Mouse (Mus musculus): ENCODE measurements around the gene Ccdc115. TPM values are rescaled to one million over a fixed set of nuclear protein-coding genes. Genes with fewer than 3 reads are reported as not detected.

Gene Ccdc115
- polyA plus RNA-seq, 1 experiment from 2014 or later = 78.3 TPM

DNA sequence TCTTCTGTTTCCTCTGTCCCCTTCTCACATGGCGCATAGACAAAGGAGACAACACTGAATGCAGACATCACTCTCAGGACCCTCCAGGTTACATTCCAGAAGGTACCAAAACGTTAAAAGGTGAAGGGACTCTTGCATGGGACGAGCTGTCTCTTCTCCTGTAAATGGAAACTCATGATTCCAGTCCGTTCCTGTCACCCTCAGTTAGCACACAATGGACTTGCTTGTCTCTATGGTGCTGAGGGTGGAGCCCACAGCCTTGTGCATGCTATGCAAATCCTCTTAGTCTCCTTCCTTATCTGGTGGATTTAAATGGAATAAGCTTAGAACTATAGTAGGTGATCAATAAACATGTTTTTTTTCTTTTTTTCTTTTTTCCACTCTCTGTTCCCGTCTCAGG, 30.3 kb upstream of the Ccdc115 start:
- Histone ChIP-seq H3K4me3 (ENCODE audit: low read depth, low read length) (no peak overlapping the region), H3K9me3 (ENCODE audit: control insufficient read depth, low read length) (no peaks in the 10 kb centered on the region), H3K27me3 (ENCODE audit: control insufficient read depth, insufficient read depth, low read length) (peaks cover 21% of the 10 kb centered on the region), H3K9ac (ENCODE audit: low read length) (no peak overlapping the region), H3K27ac (ENCODE audit: low read depth, low read length) (no peak overlapping the region), H3K4me2 (no peak overlapping the region), H3K4me1 (ENCODE audit: control insufficient read depth, insufficient read depth, low read length) (peaks cover 11% of the 10 kb centered on the region), H3K36me3 (ENCODE audit: control insufficient read depth, insufficient read depth, low read length) (no peaks in the 10 kb centered on the region)
- DNase-seq (ENCODE audit: low spot score, missing footprints) (no peak), ATAC-seq (ENCODE audit: low FRiP score) (no peak)
- WGBS = 63% methylated on average over 5 of the region's 5 CpGs

DNA sequence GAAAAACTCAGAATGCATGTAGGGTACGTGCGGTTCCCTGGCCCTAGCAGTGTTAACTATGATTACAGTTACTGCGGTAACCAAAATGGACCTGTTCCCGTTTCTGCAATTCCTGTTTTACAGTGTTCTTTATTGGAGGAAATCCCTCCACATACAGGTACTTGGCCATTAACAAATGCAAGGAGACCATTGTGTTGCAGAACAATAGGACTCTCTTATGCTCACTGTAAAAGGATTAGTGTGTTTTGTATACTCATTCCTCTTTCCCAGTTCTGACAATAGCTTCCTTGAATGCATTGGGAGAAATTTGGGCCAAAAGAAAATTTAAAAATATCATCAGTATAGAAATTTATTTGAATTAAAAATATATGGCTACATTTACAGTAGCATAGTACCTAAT, 29.0 kb upstream of the Ccdc115 start:
- ATAC-seq (ENCODE audit: low FRiP score) = no peak
- Histone ChIP-seq H3K36me3 (ENCODE audit: control insufficient read depth, insufficient read depth, low read length) (no peaks in the 10 kb centered on the region), H3K27me3 (ENCODE audit: control insufficient read depth, insufficient read depth, low read length) (peaks cover 17% of the 10 kb centered on the region), H3K4me3 (ENCODE audit: low read depth, low read length) (no peak overlapping the region), H3K4me2 (no peak overlapping the region), H3K9ac (ENCODE audit: low read length) (no peak overlapping the region), H3K4me1 (ENCODE audit: control insufficient read depth, insufficient read depth, low read length) (peaks cover 11% of the 10 kb centered on the region), H3K9me3 (ENCODE audit: control insufficient read depth, low read length) (no peaks in the 10 kb centered on the region), H3K27ac (ENCODE audit: low read depth, low read length) (no peak overlapping the region)
- 66% methylated on average over 4 of the region's 4 CpGs for WGBS
- DNase-seq (ENCODE audit: low spot score, missing footprints) = no peak

DNA sequence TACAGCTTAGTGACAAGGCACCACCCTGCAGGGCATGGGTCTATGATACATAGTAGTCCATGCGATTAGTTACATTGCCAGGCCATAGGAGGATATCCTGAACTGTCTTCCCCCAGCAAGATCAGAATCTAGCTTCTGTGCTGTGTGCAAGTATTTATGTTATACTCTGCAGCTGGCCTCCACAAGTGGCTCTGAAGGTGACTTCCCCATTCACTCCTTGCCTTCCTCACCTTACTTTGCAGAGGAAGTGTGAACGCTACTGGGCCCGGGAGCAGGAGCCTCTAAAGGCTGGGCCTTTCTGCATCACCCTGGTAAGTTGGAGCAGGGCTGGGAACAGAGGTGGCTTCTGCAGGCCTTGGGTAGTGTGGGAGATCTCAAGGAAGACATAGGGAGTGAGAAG, 28.6 kb upstream of the Ccdc115 start:
- ATAC-seq (ENCODE audit: low FRiP score) = no peak
- Histone ChIP-seq H3K27me3 (ENCODE audit: control insufficient read depth, insufficient read depth, low read length) (peaks cover 14% of the 10 kb centered on the region), H3K9ac (ENCODE audit: low read length) (no peak overlapping the region), H3K4me3 (ENCODE audit: low read depth, low read length) (no peak overlapping the region), H3K4me1 (ENCODE audit: control insufficient read depth, insufficient read depth, low read length) (peaks cover 10% of the 10 kb centered on the region), H3K36me3 (ENCODE audit: control insufficient read depth, insufficient read depth, low read length) (no peaks in the 10 kb centered on the region), H3K9me3 (ENCODE audit: control insufficient read depth, low read length) (no peaks in the 10 kb centered on the region), H3K27ac (ENCODE audit: low read depth, low read length) (no peak overlapping the region), H3K4me2 (no peak overlapping the region)
- 63% methylated on average over 3 of the region's 3 CpGs for WGBS
- no peak for DNase-seq (ENCODE audit: low spot score, missing footprints)

DNA sequence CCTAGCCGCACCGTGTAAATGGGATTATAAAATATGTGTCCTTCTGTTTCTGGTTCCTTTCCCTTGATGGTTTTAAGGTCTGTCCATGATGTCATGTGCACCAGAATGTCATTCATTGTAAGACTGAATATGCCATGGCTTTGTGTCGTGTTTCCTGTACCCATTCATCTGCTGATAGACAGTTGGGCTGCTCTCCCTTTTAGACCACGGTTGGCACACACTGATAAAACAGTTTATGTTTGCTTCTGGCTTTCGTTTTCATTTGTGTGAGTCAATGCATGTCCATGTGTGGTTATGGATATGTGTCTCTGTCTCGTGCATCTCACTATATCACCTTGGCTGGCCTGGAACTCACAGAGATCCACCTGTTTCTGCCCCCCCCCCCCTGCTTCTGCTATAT, 26.0 kb upstream of the Ccdc115 start:
- no peaks in the 10 kb centered on the region for H3K36me3 ChIP-seq (ENCODE audit: control insufficient read depth, insufficient read depth, low read length)
- no peaks in the 10 kb centered on the region for H3K9me3 ChIP-seq (ENCODE audit: control insufficient read depth, low read length)
- H3K4me2 ChIP-seq = no peak overlapping the region
- H3K27ac ChIP-seq (ENCODE audit: low read depth, low read length) = no peak overlapping the region
- ATAC-seq (ENCODE audit: low FRiP score) = no peak
- H3K9ac ChIP-seq (ENCODE audit: low read length) = no peak overlapping the region
- no peak overlapping the region for H3K4me3 ChIP-seq (ENCODE audit: low read depth, low read length)
- no peak for DNase-seq (ENCODE audit: low spot score, missing footprints)
- H3K27me3 ChIP-seq (ENCODE audit: control insufficient read depth, insufficient read depth, low read length) = peaks cover 5% of the 10 kb centered on the region; the same call in 1 of the 2 replicates
- WGBS = 80% methylated on average over 6 of the region's 6 CpGs
- H3K4me1 ChIP-seq (ENCODE audit: control insufficient read depth, insufficient read depth, low read length) = peaks cover 4% of the 10 kb centered on the region; the same call in 1 of the 2 replicates

DNA sequence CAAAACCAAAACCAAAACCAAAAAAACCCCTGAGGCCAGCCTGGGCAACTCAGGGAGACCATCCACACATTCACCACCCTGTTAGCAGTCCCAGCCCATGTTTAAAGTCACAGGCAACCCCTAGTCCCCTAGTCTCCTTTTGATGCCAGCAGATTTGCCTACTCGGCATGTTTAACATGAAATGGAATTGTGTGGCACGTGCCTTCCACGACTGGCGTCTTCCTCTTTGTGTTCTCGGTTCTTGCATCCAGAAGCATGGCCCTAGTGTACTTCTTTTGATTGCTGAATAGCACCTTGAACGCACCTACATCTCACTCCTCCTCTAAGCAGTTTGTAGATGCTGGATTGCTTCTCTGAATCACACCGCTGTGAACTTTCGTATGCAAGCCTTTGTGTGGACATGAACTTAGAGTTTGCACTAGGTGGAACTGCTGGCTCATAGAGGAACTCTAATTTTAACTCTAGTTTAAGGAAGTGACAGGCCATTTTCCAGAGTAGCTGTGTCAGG, 24.9 kb upstream of the Ccdc115 start:
- ATAC-seq (ENCODE audit: low FRiP score) = no peak
- peaks cover 7% of the 10 kb centered on the region for H3K4me1 ChIP-seq (ENCODE audit: control insufficient read depth, insufficient read depth, low read length)

DNA sequence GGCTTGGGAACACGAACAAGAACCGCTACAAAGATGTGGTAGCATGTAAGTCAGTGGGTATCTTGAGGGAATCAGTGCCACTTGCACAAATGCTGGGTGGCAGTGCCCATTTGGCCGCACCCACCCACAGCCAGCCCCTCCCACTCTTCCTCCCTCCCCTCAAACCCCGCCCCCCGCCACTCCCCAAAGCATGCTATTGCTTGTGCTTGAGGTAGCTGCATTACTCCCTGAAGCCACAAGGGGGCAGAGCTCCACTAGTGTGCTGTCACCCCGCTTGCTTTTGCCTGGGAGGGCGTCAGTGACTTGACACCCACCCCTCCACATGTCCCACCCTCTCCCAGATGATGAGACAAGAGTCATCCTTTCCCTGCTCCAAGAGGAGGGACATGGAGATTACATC, 23.3 kb upstream of the Ccdc115 start:
- Histone ChIP-seq H3K27ac (ENCODE audit: low read depth, low read length) (no peak overlapping the region), H3K4me3 (ENCODE audit: low read depth, low read length) (no peak overlapping the region), H3K27me3 (ENCODE audit: control insufficient read depth, insufficient read depth, low read length) (peaks cover 25% of the 10 kb centered on the region), H3K36me3 (ENCODE audit: control insufficient read depth, insufficient read depth, low read length) (no peaks in the 10 kb centered on the region), H3K9ac (ENCODE audit: low read length) (no peak overlapping the region), H3K4me2 (no peak overlapping the region), H3K9me3 (ENCODE audit: control insufficient read depth, low read length) (no peaks in the 10 kb centered on the region), H3K4me1 (ENCODE audit: control insufficient read depth, insufficient read depth, low read length) (peaks cover 6% of the 10 kb centered on the region)
- ATAC-seq (ENCODE audit: low FRiP score) = no peak
- WGBS = 18% methylated on average over 7 of the region's 7 CpGs
- peak; percentile 94 for DNase-seq (ENCODE audit: low spot score, missing footprints)

More for the DNA sequence above, 24.9 kb upstream of the Ccdc115 start:
- Histone ChIP-seq H3K9me3 (ENCODE audit: control insufficient read depth, low read length) (no peaks in the 10 kb centered on the region), H3K9ac (ENCODE audit: low read length) (no peak overlapping the region), H3K4me3 (ENCODE audit: low read depth, low read length) (no peak overlapping the region), H3K36me3 (ENCODE audit: control insufficient read depth, insufficient read depth, low read length) (no peaks in the 10 kb centered on the region), H3K27ac (ENCODE audit: low read depth, low read length) (no peak overlapping the region), H3K27me3 (ENCODE audit: control insufficient read depth, insufficient read depth, low read length) (peaks cover 11% of the 10 kb centered on the region), H3K4me2 (no peak overlapping the region)
- WGBS = 89% methylated on average over 8 of the region's 8 CpGs
- no peak for DNase-seq (ENCODE audit: low spot score, missing footprints)

DNA sequence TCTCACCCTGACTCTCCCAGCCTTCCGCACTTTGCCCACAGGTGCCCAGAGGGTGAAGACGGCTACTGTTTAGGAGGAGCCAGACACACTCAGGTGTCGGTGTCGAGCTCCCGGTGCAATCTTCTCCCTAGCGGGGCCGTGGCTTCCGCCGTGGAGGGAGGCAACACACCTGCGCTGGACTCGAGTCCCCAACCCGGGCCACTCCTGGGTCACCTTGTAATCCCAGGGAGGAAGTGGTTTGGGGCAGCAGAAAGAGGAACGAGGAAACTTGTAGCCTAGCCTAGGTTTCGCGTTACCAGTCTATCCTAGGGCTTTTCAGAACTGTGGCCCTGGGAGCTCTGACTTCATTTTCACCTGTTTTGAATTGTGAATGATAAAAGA, 20.6 kb upstream of the Ccdc115 start:
- Histone ChIP-seq H3K4me3 (ENCODE audit: low read depth, low read length) (peak overlapping the region; percentile 47), H3K9me3 (ENCODE audit: control insufficient read depth, low read length) (no peaks in the 10 kb centered on the region), H3K27ac (ENCODE audit: low read depth, low read length) (no peak overlapping the region), H3K27me3 (ENCODE audit: control insufficient read depth, insufficient read depth, low read length) (peaks cover 28% of the 10 kb centered on the region), H3K9ac (ENCODE audit: low read length) (peak overlapping the region; percentile 60), H3K36me3 (ENCODE audit: control insufficient read depth, insufficient read depth, low read length) (no peaks in the 10 kb centered on the region), H3K4me2 (peak overlapping the region; percentile 86), H3K4me1 (ENCODE audit: control insufficient read depth, insufficient read depth, low read length) (peaks cover 3% of the 10 kb centered on the region)
- DNase-seq (ENCODE audit: low spot score, missing footprints) = no peak
- WGBS = 4% methylated on average over 15 of the region's 15 CpGs
- no peak for ATAC-seq (ENCODE audit: low FRiP score)

DNA sequence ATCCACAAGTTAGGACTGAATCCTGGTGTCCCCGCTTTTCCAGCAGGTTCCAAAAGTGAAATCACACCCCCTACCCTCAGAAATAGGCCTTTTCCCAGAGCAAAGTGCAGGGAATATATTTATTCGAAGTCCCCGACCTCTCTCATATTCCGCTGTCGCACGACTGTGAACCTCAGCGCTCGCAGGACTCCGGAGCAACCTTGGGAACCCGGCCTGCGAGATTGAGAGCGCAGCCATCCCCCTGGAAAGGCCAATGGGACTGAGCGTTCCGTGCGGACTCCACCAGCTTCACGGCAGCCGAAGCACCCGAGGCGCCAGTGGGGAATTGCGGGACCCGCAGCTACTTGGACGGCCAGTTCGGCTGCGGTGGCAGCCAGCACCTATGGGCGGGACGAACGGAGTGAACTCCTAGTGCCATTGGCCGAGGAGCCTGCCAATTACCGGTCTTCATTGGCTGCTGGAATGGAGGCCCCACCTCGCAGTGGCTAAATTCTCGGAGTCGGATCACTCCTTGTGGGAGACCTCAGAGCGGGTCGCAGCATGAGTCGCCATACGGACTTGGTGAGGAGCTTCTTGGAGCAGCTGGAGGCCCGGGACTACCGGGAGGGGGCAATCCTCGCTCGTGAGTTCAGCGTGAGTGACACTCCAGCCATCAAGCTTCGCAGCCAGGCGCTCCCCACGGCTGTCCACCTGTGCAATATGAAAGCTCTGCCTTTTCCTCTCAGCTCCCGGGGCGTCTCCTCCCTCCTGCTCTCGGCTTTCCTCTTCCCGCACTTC, 20.0 kb upstream of the Ccdc115 start, which contains the start of gene Ptpn18:
Ptpn18 (plus strand) TSS at position 479 of the 777 bp plus-strand sequence.
- under 1% methylated on average over 48 of the region's 48 CpGs for WGBS
- Histone ChIP-seq H3K9ac (ENCODE audit: low read length) (peak within 1 kb of the TSS; percentile 60), H3K36me3 (ENCODE audit: control insufficient read depth, insufficient read depth, low read length) (no peaks in the 10 kb centered on the region), H3K4me3 (ENCODE audit: low read depth, low read length) (peak within 1 kb of the TSS; percentile 47), H3K27ac (ENCODE audit: low read depth, low read length) (no peak within 1 kb of the TSS), H3K27me3 (ENCODE audit: control insufficient read depth, insufficient read depth, low read length) (peaks cover 28% of the 10 kb centered on the region), H3K4me2 (peak within 1 kb of the TSS; percentile 86), H3K9me3 (ENCODE audit: control insufficient read depth, low read length) (no peaks in the 10 kb centered on the region), H3K4me1 (ENCODE audit: control insufficient read depth, insufficient read depth, low read length) (peaks cover 3% of the 10 kb centered on the region)
- ATAC-seq (ENCODE audit: low FRiP score) (peak; percentile 96), DNase-seq (ENCODE audit: low spot score, missing footprints) (peak; percentile 100)

DNA sequence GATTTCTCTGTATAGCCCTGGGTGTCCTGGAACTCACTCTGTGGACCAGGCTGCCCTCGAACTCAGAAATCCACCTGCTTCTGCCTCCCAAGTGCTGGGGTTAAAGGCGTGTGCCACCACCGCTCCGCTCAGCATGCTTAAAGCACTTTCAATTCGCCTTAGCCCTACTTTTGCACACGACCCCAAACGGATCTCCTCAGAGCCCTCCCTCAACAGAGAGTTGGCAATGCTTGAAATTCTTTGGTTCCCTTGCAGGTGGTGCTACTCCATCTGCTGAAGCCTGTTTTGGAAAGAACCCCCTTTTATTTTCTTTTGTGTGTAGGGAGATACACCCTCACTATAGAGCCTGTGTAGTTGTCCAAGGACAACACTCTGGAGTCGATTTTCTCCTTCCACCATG, 19.0 kb upstream of the Ccdc115 start:
- Histone ChIP-seq H3K4me2 (no peak overlapping the region), H3K4me3 (ENCODE audit: low read depth, low read length) (no peak overlapping the region), H3K9ac (ENCODE audit: low read length) (no peak overlapping the region), H3K27me3 (ENCODE audit: control insufficient read depth, insufficient read depth, low read length) (peaks cover 28% of the 10 kb centered on the region), H3K27ac (ENCODE audit: low read depth, low read length) (no peak overlapping the region), H3K36me3 (ENCODE audit: control insufficient read depth, insufficient read depth, low read length) (no peaks in the 10 kb centered on the region), H3K4me1 (ENCODE audit: control insufficient read depth, insufficient read depth, low read length) (peaks cover 3% of the 10 kb centered on the region), H3K9me3 (ENCODE audit: control insufficient read depth, low read length) (no peaks in the 10 kb centered on the region)
- no peak for ATAC-seq (ENCODE audit: low FRiP score)
- no peak for DNase-seq (ENCODE audit: low spot score, missing footprints)
- WGBS = 30% methylated on average over 8 of the region's 8 CpGs
